Mouse (Mus musculus) MEL (cell line): ENCODE data around the gene Trim41.

Source experiments
- CTCF ChIP-seq, 3 experiments: IDR thresholded peaks in 2 of 3; conservative IDR thresholded peaks in 1 of 3; 2 replicates each; pipeline ENCODE4 v1.5.1; 2011 to 2012; ENCODE audit warnings: low read length in 3 of 3, low read depth in 2 of 3, mild to moderate bottlenecking in 2 of 3, improper control_type of control experiment in 1 of 3, inconsistent platforms in 1 of 3, mixed read lengths in 1 of 3, moderate library complexity in 1 of 3; ENCODE audit not compliant: control insufficient read depth in 1 of 3, insufficient read depth in 1 of 3, poor library complexity in 1 of 3, severe bottlenecking in 1 of 3
- ELF1 ChIP-seq: IDR thresholded peaks from 2 replicates; pipeline ENCODE4 v1.6.1; 2014; ENCODE audit warnings: low read depth, mild to moderate bottlenecking, inconsistent platforms, low read length, improper control_type of control experiment, moderate library complexity
- EP300 ChIP-seq, 2 experiments: IDR thresholded peaks; 2 replicates each; pipeline ENCODE4 v1.6.1; 2011; ENCODE audit warnings: improper control_type of control experiment in 2 of 2, low read length in 2 of 2, low read depth in 1 of 2, mild to moderate bottlenecking in 1 of 2
- ETS1 ChIP-seq: IDR thresholded peaks from 2 replicates; pipeline ENCODE4 v1.6.1; 2012; ENCODE audit warnings: low read depth, mild to moderate bottlenecking, inconsistent platforms, low read length, improper control_type of control experiment, moderate library complexity
- GATA1 ChIP-seq: IDR thresholded peaks from 2 replicates; pipeline ENCODE4 v1.6.1; 2011; ENCODE audit warnings: low read depth, low read length, improper control_type of control experiment
- KAT2A ChIP-seq: conservative IDR thresholded peaks from 2 replicates; pipeline ENCODE4 v1.6.1; 2012; ENCODE audit warnings: low read depth, low read length, improper control_type of control experiment, inconsistent platforms
- MAZ ChIP-seq: IDR thresholded peaks from 2 replicates; pipeline ENCODE4 v1.6.1; 2012; ENCODE audit warnings: low read depth, mild to moderate bottlenecking, inconsistent platforms, low read length, improper control_type of control experiment
- POLR2A ChIP-seq, 2 experiments: IDR thresholded peaks; 2 replicates each; pipeline ENCODE4 v1.6.1; 2011 to 2012; ENCODE audit warnings: low read length in 2 of 2, mild to moderate bottlenecking in 2 of 2, control low read depth in 1 of 2, improper control_type of control experiment in 1 of 2, low read depth in 1 of 2, moderate library complexity in 1 of 2; ENCODE audit not compliant: control insufficient read depth in 1 of 2, insufficient read depth in 1 of 2, poor library complexity in 1 of 2
- SMC3 ChIP-seq: IDR thresholded peaks from 2 replicates; pipeline ENCODE4 v1.6.1; 2011; ENCODE audit warnings: low read depth, low read length, improper control_type of control experiment
- USF1 ChIP-seq: IDR thresholded peaks from 2 replicates; pipeline ENCODE4 v1.6.1; 2014; ENCODE audit warnings: low read depth, mild to moderate bottlenecking, inconsistent platforms, low read length, improper control_type of control experiment, moderate library complexity
- ZNF384 ChIP-seq: IDR thresholded peaks from 2 replicates; pipeline ENCODE4 v1.6.1; 2012; ENCODE audit warnings: low read depth, mild to moderate bottlenecking, inconsistent platforms, low read length, improper control_type of control experiment

DNA sequence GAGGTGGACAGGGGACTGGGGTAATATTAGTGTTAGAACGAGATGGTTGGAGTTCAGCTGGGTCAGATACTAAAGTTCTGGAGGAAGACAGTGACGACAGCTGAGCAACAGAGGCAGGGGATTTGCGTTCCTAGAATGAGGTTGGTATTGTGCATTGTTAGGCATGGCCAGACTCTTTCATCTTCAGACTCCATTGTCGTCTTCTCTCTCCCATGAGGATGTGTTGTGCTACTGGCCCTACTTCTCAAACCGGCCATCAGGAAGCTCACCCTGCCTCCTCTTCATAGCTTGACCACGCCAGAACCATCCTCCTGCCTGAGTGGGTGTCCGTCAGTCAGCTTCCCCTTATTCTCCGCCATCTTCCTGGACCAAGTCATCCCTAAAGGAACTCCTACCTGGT is 58.1 kb downstream of the Trim41 start:
- TF ChIP-seq CTCF (IDR thresholded peaks at IDR 0.05 in 2 of 3, conservative IDR thresholded peaks at IDR 0.05 in 1 of 3; ENCODE audit: control insufficient read depth in 1 of 3, insufficient read depth in 1 of 3, low read depth in 2 of 3, low read length in 3 of 3, poor library complexity in 1 of 3, severe bottlenecking in 1 of 3): no peak
- TF ChIP-seq EP300 (IDR thresholded peaks at IDR 0.05; ENCODE audit: low read depth in 1 of 2, low read length in 2 of 2): no peak
- TF ChIP-seq MAZ: no peak
- no peak for TF ChIP-seq SMC3
- TF ChIP-seq ETS1: no peak
- no peak for TF ChIP-seq GATA1
- TF ChIP-seq USF1: no peak
- TF ChIP-seq KAT2A: no peak
- TF ChIP-seq ELF1: no peak
- TF ChIP-seq ZNF384: no peak
- no peak for TF ChIP-seq POLR2A (IDR thresholded peaks at IDR 0.05; ENCODE audit: control insufficient read depth in 1 of 2, insufficient read depth in 1 of 2, low read depth in 1 of 2, low read length in 2 of 2, poor library complexity in 1 of 2)
